Mouse (Mus musculus) olfactory bulb, adult 2 months (tissue): ENCODE results near the gene Atg13.

Source experiments
- CTCF ChIP-seq: fragments of 200-500 bp; IDR thresholded peaks from 2 replicates; pipeline ENCODE4 v1.5.1; 2012; ENCODE audit warnings: low read depth, mild to moderate bottlenecking, low read length, moderate library complexity; ENCODE audit not compliant: insufficient read depth
- POLR2A ChIP-seq: fragments of 200-500 bp; IDR thresholded peaks from 2 replicates; pipeline ENCODE4 v1.6.1; 2012; ENCODE audit warnings: mild to moderate bottlenecking, low read depth, low read length, moderate library complexity; ENCODE audit not compliant: insufficient read depth

- TF ChIP-seq CTCF = no peak
- no peak for TF ChIP-seq POLR2A
Observed at GRCm38 (mm10) chr2:91656774-91657173, 53.6 kb downstream of the Atg13 start.
